Mouse (Mus musculus) left cerebral cortex, postnatal 4 days (tissue): ENCODE measurements around the gene Ctbp2. TPM values are rescaled to one million over a fixed set of nuclear protein-coding genes. Genes with fewer than 3 reads are reported as not detected.
A peak's percentile ranks its signal among the peaks of the same experiment; 100 is the strongest.

Experiments used
- DNase-seq: peaks from one replicate; pipeline ENCODE4 v3.0.0-alpha.2; 2022
- intact Hi-C: fragments of 180-260 bp; cut with DNase I; formaldehyde crosslinking; loops from one replicate; pipeline ENCODE4 v1.15.1; 2025
- total RNA-seq, 2 experiments: library from RNA; stranded (reverse); gene quantifications; 2 replicates each; pipeline ENCODE4 v1.2.3; 2021

The Ctbp2 gene
- total RNA-seq, 2 experiments from 2014 or later: 41.0 to 48.8 TPM

- intact Hi-C loops: no loop called here
- no peak for DNase-seq
Observed at GRCm38 (mm10) chr7:133089621-133090260, 34.4 kb downstream of the Ctbp2 start.

DNA sequence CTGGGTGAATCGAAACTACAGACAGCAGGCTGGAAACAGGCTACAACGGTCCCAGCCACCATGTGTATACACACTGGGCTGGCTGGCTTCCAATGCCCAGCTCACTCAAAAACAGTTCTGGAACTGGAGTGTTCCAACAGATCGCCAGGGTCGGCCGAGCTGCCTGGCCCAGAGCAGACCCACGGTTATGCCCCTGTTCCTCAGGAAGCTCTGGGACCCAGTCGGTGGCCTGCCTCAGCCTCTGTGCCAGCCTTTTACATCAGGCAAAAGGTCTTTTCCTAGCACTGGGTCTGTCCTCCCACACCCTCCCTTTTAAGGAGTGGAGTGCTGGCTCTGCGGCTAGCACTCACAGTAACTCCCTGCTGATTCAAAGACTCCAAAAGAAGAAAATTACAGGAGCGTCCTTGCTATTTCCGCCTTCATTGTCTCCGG is 35.3 kb downstream of the Ctbp2 start:
- intact Hi-C loops: no loop called here

GRCm38 (mm10) chr7:133088411-133088810 is 35.7 kb downstream of the Ctbp2 start:
- no peak for DNase-seq
- intact Hi-C loops: no loop called here

More for the DNA sequence above, 35.3 kb downstream of the Ctbp2 start:
- DNase-seq: peak; percentile 90

DNA sequence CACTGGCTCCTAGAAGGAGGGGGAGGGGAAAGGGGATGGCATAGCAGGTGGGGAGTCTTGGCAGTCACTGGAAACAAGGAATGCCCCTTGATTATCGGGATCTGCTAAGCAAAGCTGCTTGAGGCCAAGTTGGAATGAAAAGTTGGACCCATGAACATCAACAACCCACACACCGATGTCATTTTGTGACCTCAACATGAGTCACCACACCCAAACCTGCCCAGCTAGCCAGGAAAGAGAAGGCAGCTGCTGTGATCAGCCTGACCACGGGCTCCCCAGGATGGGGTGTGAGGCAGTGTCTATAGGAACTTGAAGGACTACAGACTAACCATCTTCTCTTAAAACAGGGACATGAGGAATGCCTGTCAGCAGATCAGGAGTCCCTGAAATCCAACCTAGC is 38.7 kb downstream of the Ctbp2 start:
- DNase-seq: no peak
- intact Hi-C loops: no loop called here

DNA sequence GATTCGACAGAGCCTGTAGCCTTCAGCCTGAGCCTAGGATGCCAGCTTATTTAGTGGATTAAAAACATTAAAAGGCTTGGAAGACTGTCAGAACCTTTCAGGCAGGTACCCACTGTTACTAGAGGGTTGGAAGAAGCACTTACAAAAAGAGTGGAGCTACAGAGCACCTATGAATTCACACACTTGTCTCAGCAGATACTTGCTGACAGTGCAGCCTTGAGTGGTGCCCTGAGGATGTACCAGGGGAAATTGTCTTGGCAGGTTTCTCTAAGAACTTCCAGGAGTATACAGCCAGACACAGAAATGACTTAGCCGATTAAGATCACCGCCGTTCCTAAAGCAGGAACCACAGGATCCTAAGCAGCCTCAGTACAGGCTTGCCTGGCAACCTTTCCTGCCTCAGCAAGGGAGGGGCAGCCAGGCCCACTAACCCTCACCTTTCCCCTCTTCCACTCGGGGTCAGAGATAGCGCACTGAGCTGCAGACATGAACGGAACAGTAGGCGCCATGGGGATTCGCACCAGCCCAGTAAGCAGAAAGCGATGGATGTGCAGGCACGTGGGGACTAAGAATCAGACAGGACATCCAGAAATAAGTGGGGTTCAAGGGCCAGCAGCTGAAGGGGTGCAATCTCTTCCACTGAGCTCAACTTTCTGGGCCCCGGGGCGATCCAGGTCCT is 40.1 kb downstream of the Ctbp2 start:
- intact Hi-C loops: no loop called here
- DNase-seq: no peak

- DNase-seq: no peak
- intact Hi-C loops: no loop called here
Observed at GRCm38 (mm10) chr7:133078929-133079328, 45.2 kb downstream of the Ctbp2 start.

DNA sequence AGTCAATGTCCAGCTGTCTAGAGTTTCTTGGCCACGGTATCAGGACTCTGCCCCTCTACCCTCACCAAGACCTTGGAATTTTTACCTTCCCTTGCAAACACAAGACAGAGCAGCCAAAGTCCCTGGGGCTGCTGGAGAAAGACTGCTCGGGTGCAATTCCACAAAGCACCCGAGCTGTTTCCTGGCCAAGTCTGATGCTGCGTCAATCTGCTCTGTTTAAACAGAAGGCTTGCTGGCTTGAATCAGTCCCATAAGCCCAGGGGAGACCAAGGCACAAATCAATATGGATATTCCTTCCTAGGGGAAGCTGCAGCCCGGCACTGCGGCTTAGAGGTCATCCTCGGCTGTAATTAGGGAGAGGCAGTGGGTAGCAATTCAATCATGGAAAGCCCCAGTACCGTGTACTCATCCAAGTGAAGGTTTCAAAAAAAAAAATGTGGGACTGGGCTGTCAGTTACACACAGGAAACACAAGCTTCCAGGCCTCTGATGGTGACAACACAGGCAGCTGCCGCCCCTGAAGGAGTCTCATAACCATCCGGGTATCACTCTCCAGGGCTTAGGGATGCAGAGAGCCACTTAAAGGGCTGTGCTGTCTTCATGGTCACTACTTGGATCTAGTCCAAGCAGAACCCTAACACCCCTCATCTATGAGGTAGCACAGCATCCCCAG is 49.6 kb downstream of the Ctbp2 start:
- intact Hi-C loops: no loop called here
- peak; percentile 41 for DNase-seq

GRCm38 (mm10) chr7:133073147-133073651 is 51.0 kb downstream of the Ctbp2 start:
- intact Hi-C loops: no loop called here
- DNase-seq: no peak

DNA sequence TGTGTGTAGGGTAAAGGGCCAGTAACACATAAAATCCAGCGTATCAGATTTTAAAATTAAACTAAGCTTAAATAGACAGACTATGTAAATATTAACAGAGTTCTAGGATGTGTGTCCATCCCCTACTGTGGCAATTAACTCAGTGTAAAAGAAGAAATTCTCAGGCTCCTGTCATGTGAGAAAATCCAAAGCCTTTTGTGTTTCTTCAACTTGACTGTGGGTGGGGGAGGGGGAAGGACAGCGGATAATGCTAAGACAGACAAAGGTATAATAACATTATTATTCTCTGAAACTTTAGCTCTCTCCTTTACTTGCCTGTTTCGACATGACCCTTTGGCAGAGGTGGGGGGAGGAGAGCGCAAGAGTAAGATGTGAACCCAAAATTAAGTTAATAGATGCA is 51.6 kb downstream of the Ctbp2 start:
- intact Hi-C loops: no loop called here
- DNase-seq: no peak

- intact Hi-C loops: no loop called here
- DNase-seq: peak; percentile 46
Observed at GRCm38 (mm10) chr7:133067321-133067841, 56.8 kb downstream of the Ctbp2 start.

- intact Hi-C loops: no loop called here
- peak; percentile 83 for DNase-seq
Observed at GRCm38 (mm10) chr7:133066776-133067175, 57.4 kb downstream of the Ctbp2 start.

GRCm38 (mm10) chr7:133062055-133062454 is 62.1 kb downstream of the Ctbp2 start:
- intact Hi-C loops: no loop called here
- no peak for DNase-seq

- no peak for DNase-seq
- intact Hi-C loops: no loop called here
Observed at GRCm38 (mm10) chr7:133060170-133060569, 64.0 kb downstream of the Ctbp2 start.

DNA sequence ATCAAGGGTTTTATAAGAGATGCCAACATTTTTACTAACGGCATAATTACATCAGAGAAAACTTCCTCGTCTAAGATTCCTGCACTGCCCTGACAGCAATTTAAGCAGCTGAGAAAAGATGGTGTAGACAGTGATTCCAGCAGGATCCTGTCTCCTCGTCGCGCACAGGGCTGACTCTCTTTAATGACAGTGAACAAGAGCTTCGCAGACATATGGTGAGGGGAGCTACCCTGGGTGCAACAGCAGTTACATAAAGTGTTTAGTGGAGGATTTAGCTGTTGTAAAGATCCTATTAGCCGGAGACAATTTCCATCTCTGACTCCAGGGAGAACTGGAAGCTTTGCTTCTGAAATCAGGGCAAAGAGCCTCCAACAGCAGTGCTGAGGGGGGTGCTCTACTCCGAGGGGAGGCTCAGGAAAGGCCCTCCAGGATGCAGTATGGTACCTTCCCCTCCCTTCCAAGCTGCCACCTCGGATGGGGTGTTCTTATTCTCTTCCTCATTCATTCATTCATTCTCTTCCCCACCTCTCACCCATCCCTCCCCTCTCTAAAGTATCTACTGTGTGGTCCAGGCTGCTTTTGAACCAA is 64.5 kb downstream of the Ctbp2 start:
- DNase-seq: no peak
- intact Hi-C loops: no loop called here

DNA sequence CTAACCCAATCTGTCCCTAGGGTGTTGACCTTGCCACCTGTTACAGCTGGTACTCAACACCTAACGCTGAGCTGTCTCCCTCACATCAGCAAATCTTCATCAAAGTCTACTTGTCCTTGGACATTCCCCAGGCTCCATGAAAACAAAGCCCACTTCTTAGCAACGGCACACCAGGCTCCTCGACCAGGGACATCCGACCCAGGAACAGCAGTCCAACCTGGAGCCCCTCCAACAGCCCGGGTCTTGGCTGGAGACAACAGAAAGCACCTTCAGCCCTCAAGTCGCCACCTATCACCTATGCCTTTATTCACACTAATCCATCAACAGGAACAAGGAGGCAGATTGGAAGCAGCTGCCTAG is 65.0 kb downstream of the Ctbp2 start:
- intact Hi-C loops: no loop called here

GRCm38 (mm10) chr7:133058496-133059149 is 65.5 kb downstream of the Ctbp2 start:
- intact Hi-C loops: no loop called here
- no peak for DNase-seq

More for the DNA sequence above, 65.0 kb downstream of the Ctbp2 start:
- no peak for DNase-seq

GRCm38 (mm10) chr7:133056924-133057323 is 67.2 kb downstream of the Ctbp2 start:
- intact Hi-C loops: no loop called here
- no peak for DNase-seq

- no peak for DNase-seq
- intact Hi-C loops: no loop called here
Observed at GRCm38 (mm10) chr7:133054486-133054885, 69.7 kb downstream of the Ctbp2 start.

DNA sequence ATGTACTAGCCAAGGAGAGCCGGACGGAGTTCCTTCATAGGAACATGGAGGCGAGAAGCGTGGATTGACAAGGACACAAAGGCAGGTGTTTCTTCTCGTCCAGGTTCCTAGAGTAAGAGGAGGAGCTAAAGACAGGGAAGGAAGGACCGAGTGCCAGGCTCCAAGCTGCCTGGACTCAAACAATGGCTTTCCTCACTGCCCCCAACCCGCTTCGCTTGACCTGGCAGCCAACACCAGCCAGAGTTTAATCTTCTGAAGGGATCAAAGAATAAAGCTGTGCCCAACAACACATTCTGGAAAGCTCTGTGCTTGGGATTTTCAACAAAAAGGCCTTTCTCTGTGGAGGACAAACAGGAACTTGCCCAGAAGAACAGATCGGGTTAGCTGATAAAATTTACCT is 70.4 kb downstream of the Ctbp2 start:
- intact Hi-C loops: no loop called here
- no peak for DNase-seq

DNA sequence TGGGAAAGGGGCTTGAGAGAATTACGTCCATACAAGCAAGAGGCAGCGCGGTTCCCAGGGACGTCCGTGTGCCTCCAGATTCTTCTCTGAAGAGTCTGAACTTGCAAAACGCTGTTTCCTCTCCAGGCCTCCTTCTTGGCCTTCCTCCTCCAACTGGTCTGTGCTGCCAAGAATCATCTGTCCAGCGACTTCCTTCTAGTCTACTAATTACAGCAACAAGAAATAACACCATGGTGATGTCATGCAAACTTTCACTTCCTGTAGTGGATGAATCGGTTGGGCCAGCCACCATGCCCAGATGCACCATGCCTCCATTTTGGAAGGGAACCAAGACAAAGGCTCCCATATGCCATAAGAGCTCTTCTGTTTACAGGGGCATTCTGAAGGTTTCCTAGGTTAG is 71.3 kb downstream of the Ctbp2 start:
- intact Hi-C loops: no loop called here
- no peak for DNase-seq

GRCm38 (mm10) chr7:133050681-133051080 is 73.5 kb downstream of the Ctbp2 start:
- no peak for DNase-seq
- intact Hi-C loops: no loop called here
